Mouse (Mus musculus): Measurements from ENCODE around the gene Nlgn1. TPM values are rescaled to one million over a fixed set of nuclear protein-coding genes. Genes with fewer than 3 reads are reported as not detected.

Gene Nlgn1
- polyA plus RNA-seq, 2 experiments from 2014 or later, result 0.08 TPM; not detected in 1

GRCm38 (mm10) chr3:26201410-26201809, 130.8 kb downstream of the Nlgn1 start:
- no peak for ATAC-seq

- no peak for ATAC-seq
Measured at GRCm38 (mm10) chr3:26194970-26195369, 137.3 kb downstream of the Nlgn1 start.

- no peak for ATAC-seq
Measured at GRCm38 (mm10) chr3:26181013-26181412, 151.2 kb downstream of the Nlgn1 start.

GRCm38 (mm10) chr3:26175371-26175770, 156.9 kb downstream of the Nlgn1 start:
- no peak for ATAC-seq

- no peak for ATAC-seq
Measured at GRCm38 (mm10) chr3:26174257-26174656, 158.0 kb downstream of the Nlgn1 start.

GRCm38 (mm10) chr3:26173613-26174012, 158.6 kb downstream of the Nlgn1 start:
- no peak for ATAC-seq

GRCm38 (mm10) chr3:26166711-26167110, 165.5 kb downstream of the Nlgn1 start:
- ATAC-seq, result no peak

- ATAC-seq, result no peak
Measured at GRCm38 (mm10) chr3:26153782-26154181, 178.5 kb downstream of the Nlgn1 start.

- ATAC-seq, result no peak
Measured at GRCm38 (mm10) chr3:26153036-26153741, 179.1 kb downstream of the Nlgn1 start.

GRCm38 (mm10) chr3:26152510-26153035, 179.7 kb downstream of the Nlgn1 start:
- no peak for ATAC-seq

- no peak for ATAC-seq
Measured at GRCm38 (mm10) chr3:26151351-26152020, 180.8 kb downstream of the Nlgn1 start.

- ATAC-seq, result no peak
Measured at GRCm38 (mm10) chr3:26146174-26146573, 186.1 kb downstream of the Nlgn1 start.

- no peak for ATAC-seq
Measured at GRCm38 (mm10) chr3:26145441-26145840, 186.8 kb downstream of the Nlgn1 start.

- no peak for ATAC-seq
Measured at GRCm38 (mm10) chr3:26141590-26141989, 190.7 kb downstream of the Nlgn1 start.

GRCm38 (mm10) chr3:26134839-26135651, 197.2 kb downstream of the Nlgn1 start:
- no peak for ATAC-seq

- no peak for ATAC-seq
Measured at GRCm38 (mm10) chr3:26130919-26131318, 201.3 kb downstream of the Nlgn1 start.

GRCm38 (mm10) chr3:26129455-26129854, 202.8 kb downstream of the Nlgn1 start:
- no peak for ATAC-seq

GRCm38 (mm10) chr3:26117071-26117470, 215.2 kb downstream of the Nlgn1 start:
- ATAC-seq, result no peak

- no peak for ATAC-seq
Measured at GRCm38 (mm10) chr3:26106361-26106760, 225.9 kb downstream of the Nlgn1 start.

- no peak for ATAC-seq
Measured at GRCm38 (mm10) chr3:26105528-26105927, 226.7 kb downstream of the Nlgn1 start.

- ATAC-seq, result no peak
Measured at GRCm38 (mm10) chr3:26102271-26102670, 230.0 kb downstream of the Nlgn1 start.

- no peak for ATAC-seq
Measured at GRCm38 (mm10) chr3:26095551-26095950, 236.7 kb downstream of the Nlgn1 start.

GRCm38 (mm10) chr3:26069366-26069765, 262.9 kb downstream of the Nlgn1 start:
- no peak for ATAC-seq

Measured in activated CD4-positive, CD25-positive, alpha-beta regulatory T cell, adult 4 months (primary cell).